Mouse (Mus musculus): Measurements from ENCODE around the gene Cytl1.

GRCm38 (mm10) chr5:37709257-37709904 lies 25.9 kb upstream of the Cytl1 start:
- TF ChIP-seq CTCF (IDR thresholded peaks at IDR 0.05): no peak
- no peak for TF ChIP-seq EP300 (IDR thresholded peaks at IDR 0.05; ENCODE audit: insufficient read depth, low read depth, low read length)
- no peak for TF ChIP-seq POLR2A (IDR thresholded peaks at IDR 0.05; ENCODE audit: insufficient read depth, low read depth, low read length)

Measured in heart, adult 2 months (tissue).